Mouse (Mus musculus): Measurements from ENCODE around the gene Ermap. TPM values are rescaled to one million over a fixed set of nuclear protein-coding genes. Genes with fewer than 3 reads are reported as not detected.

Gene Ermap
- total and polyA plus RNA-seq, 2 experiments, result 0.09 TPM; not detected in 1

DNA sequence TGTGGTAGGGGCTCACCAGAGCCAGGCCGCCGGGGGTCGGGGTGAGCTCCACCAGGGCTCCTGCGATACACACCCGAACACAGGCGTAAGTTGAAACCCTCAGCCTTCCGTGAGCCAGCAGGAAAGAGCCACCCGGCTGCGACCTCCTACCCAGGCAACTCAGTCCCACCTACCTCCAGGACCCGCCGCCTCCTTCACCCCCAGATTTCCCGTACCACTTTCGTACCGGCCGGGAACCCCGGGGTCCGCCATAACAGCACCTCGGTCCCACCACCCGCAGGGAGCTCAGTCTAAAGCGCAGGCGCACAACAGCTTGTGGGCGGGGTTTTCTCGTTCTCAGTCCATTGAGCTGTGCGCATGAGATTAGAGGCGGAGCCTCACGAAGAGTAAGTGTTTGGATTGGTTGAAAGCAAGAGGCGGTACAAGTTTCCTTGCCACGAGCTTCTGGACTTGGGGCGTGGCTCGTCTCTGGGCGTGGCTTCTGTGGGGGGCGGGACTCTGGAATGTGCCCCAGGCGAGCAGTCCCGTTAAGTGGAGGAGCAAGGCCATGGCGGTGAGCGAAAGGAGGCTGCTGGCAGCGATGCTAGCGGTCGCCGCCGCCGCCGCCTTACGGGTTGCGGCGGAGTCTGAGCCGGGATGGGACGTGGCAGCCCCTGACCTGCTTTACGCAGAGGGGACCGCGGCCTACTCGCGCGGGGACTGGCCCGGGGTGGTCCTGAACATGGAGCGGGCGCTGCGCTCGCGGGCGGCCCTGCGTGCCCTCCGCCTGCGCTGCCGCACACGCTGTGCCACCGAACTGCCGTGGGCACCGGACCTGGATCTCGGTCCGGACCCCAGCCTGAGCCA lies 42.8 kb upstream of the Ermap start, which contains the start of the genes AU022252 and P3h1:
Gene AU022252 (minus strand): TSS at position 303 of the 846 bp plus-strand sequence.
Gene P3h1 (plus strand): TSS at position 506 of the 846 bp plus-strand sequence.
- Histone ChIP-seq H3K36me3 (ENCODE audit: control insufficient read depth, insufficient read depth, low read length) (peaks cover 5% of the 10 kb centered on the region; the same call in 1 of the 2 replicates), H3K9ac (ENCODE audit: low read depth, low read length) (peak within 1 kb of the TSS; percentile 93), H3K4me3 (ENCODE audit: insufficient read depth, low read depth, low read length) (peak within 1 kb of the TSS; percentile 90), H3K79me2 (ENCODE audit: control insufficient read depth, insufficient read depth, low read length) (peaks cover 9% of the 10 kb centered on the region; the same call in 1 of the 2 replicates), H3K27me3 (ENCODE audit: control insufficient read depth, insufficient read depth, low read length) (no peaks in the 10 kb centered on the region), H3K27ac (replicated peaks; ENCODE audit: insufficient read depth, low read depth, low read length) (peak within 1 kb of the TSS; percentile 83), H3K4me1 (ENCODE audit: control insufficient read depth, insufficient read depth, low read length) (no peaks in the 10 kb centered on the region; the same call in 1 of the 2 replicates)
- under 1% methylated on average over 71 of the region's 71 CpGs for WGBS
- peak; percentile 94 for DNase-seq (ENCODE audit: extremely low read depth, low read depth, low spot score)
- no peak for TF ChIP-seq CTCF (IDR thresholded peaks at IDR 0.05; ENCODE audit: low read depth, low read length)
- TF ChIP-seq POLR2A (IDR thresholded peaks at IDR 0.05; ENCODE audit: extremely low read depth, insufficient read depth, low read length), result peak; percentile 92

- TF ChIP-seq POLR2A (IDR thresholded peaks at IDR 0.05; ENCODE audit: extremely low read depth, insufficient read depth, low read length) (no peak), CTCF (IDR thresholded peaks at IDR 0.05; ENCODE audit: low read depth, low read length) (no peak)
- DNase-seq (ENCODE audit: extremely low read depth, low read depth, low spot score), result no peak
- H3K36me3 ChIP-seq (ENCODE audit: control insufficient read depth, insufficient read depth, low read length), result peaks cover 15% of the 10 kb centered on the region; the same call in 1 of the 2 replicates
- no peak overlapping the region for H3K4me3 ChIP-seq (ENCODE audit: insufficient read depth, low read depth, low read length)
- H3K27ac ChIP-seq (replicated peaks; ENCODE audit: insufficient read depth, low read depth, low read length), result no peak overlapping the region
- peaks cover 23% of the 10 kb centered on the region for H3K4me1 ChIP-seq (ENCODE audit: control insufficient read depth, insufficient read depth, low read length)
- no peaks in the 10 kb centered on the region for H3K27me3 ChIP-seq (ENCODE audit: control insufficient read depth, insufficient read depth, low read length)
- H3K9ac ChIP-seq (ENCODE audit: low read depth, low read length), result no peak overlapping the region
- 94% methylated on average over 11 of the region's 11 CpGs for WGBS
- no peaks in the 10 kb centered on the region; the same call in 1 of the 2 replicates for H3K79me2 ChIP-seq (ENCODE audit: control insufficient read depth, insufficient read depth, low read length)
Measured at GRCm38 (mm10) chr4:119226751-119227150, 36.9 kb upstream of the Ermap start.

DNA sequence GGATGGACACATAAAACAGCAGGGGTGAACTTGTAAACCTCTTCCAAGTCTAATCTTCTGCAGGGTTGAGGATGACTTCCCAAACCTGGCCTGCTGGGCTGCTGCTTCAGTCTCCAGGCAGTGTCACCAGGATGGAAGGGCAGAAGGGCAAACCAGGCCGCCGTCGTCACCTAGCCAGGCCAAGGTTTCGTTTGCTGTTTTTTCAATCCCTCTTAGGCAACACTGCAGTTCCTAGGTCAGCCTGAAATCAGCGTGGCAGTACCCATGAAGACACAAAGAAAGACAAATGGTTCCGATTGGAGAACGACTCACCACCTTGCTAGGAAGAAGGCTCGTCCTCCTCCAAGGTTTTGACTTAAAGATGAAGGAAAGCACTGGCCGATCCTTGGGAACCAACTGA lies 35.9 kb upstream of the Ermap start:
- Histone ChIP-seq H3K79me2 (ENCODE audit: control insufficient read depth, insufficient read depth, low read length) (no peaks in the 10 kb centered on the region; the same call in 1 of the 2 replicates), H3K9ac (ENCODE audit: low read depth, low read length) (peak overlapping the region; percentile 4; the same call in 1 of the 2 replicates), H3K27me3 (ENCODE audit: control insufficient read depth, insufficient read depth, low read length) (no peaks in the 10 kb centered on the region), H3K27ac (replicated peaks; ENCODE audit: insufficient read depth, low read depth, low read length) (peak overlapping the region; percentile 81), H3K4me3 (ENCODE audit: insufficient read depth, low read depth, low read length) (no peak overlapping the region), H3K36me3 (ENCODE audit: control insufficient read depth, insufficient read depth, low read length) (peaks cover 15% of the 10 kb centered on the region; the same call in 1 of the 2 replicates), H3K4me1 (ENCODE audit: control insufficient read depth, insufficient read depth, low read length) (peaks cover 23% of the 10 kb centered on the region)
- DNase-seq (ENCODE audit: extremely low read depth, low read depth, low spot score), result peak; percentile 92
- 35% methylated on average over 9 of the region's 9 CpGs for WGBS
- TF ChIP-seq POLR2A (IDR thresholded peaks at IDR 0.05; ENCODE audit: extremely low read depth, insufficient read depth, low read length) (no peak), CTCF (IDR thresholded peaks at IDR 0.05; ENCODE audit: low read depth, low read length) (peak; percentile 57)

GRCm38 (mm10) chr4:119224534-119224933 lies 34.7 kb upstream of the Ermap start:
- Histone ChIP-seq H3K27ac (replicated peaks; ENCODE audit: insufficient read depth, low read depth, low read length) (peak overlapping the region; percentile 81), H3K4me1 (ENCODE audit: control insufficient read depth, insufficient read depth, low read length) (peaks cover 23% of the 10 kb centered on the region), H3K9ac (ENCODE audit: low read depth, low read length) (0 out of 2 replicates have a peak overlapping the region, but pooled peaks have one; percentile 17), H3K27me3 (ENCODE audit: control insufficient read depth, insufficient read depth, low read length) (no peaks in the 10 kb centered on the region), H3K36me3 (ENCODE audit: control insufficient read depth, insufficient read depth, low read length) (peaks cover 15% of the 10 kb centered on the region; the same call in 1 of the 2 replicates), H3K4me3 (ENCODE audit: insufficient read depth, low read depth, low read length) (no peak overlapping the region), H3K79me2 (ENCODE audit: control insufficient read depth, insufficient read depth, low read length) (no peaks in the 10 kb centered on the region)
- WGBS, result 27% methylated on average over 3 of the region's 3 CpGs
- TF ChIP-seq POLR2A (IDR thresholded peaks at IDR 0.05; ENCODE audit: extremely low read depth, insufficient read depth, low read length) (no peak), CTCF (IDR thresholded peaks at IDR 0.05; ENCODE audit: low read depth, low read length) (no peak)
- peak; percentile 93 for DNase-seq (ENCODE audit: extremely low read depth, low read depth, low spot score)

DNA sequence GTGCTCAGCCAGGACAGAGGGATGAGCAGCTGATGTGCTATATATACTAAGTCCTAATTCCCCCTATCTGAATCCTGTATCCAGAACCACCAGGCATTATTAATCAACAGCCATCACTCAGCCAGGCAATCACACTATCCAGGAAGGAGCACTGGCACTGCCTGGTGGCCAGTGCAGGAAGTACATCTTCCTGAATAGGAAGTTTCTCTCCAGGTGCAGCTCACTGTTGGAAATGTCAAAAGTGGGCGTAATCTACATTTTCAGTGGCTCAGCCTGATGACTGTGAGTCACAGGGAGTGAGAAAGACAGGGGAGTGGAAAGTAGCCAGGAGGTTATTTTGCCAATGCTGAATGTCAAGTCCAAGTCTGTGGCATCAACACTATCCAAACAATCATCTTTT lies 33.9 kb upstream of the Ermap start:
- TF ChIP-seq POLR2A (IDR thresholded peaks at IDR 0.05; ENCODE audit: extremely low read depth, insufficient read depth, low read length), result no peak
- TF ChIP-seq CTCF (IDR thresholded peaks at IDR 0.05; ENCODE audit: low read depth, low read length), result peak; percentile 74
- Histone ChIP-seq H3K79me2 (ENCODE audit: control insufficient read depth, insufficient read depth, low read length) (no peaks in the 10 kb centered on the region), H3K36me3 (ENCODE audit: control insufficient read depth, insufficient read depth, low read length) (peaks cover 15% of the 10 kb centered on the region; the same call in 1 of the 2 replicates), H3K9ac (ENCODE audit: low read depth, low read length) (no peak overlapping the region), H3K27me3 (ENCODE audit: control insufficient read depth, insufficient read depth, low read length) (no peaks in the 10 kb centered on the region), H3K4me3 (ENCODE audit: insufficient read depth, low read depth, low read length) (no peak overlapping the region), H3K27ac (replicated peaks; ENCODE audit: insufficient read depth, low read depth, low read length) (no peak overlapping the region), H3K4me1 (ENCODE audit: control insufficient read depth, insufficient read depth, low read length) (peaks cover 23% of the 10 kb centered on the region)
- DNase-seq (ENCODE audit: extremely low read depth, low read depth, low spot score), result peak; percentile 64
- 53% methylated on average over 1 of the region's 1 CpGs for WGBS
